Mouse (Mus musculus): ENCODE results near the gene Vma21. TPM values are rescaled to one million over a fixed set of nuclear protein-coding genes. Genes with fewer than 3 reads are reported as not detected.

Gene Vma21
- polyA plus RNA-seq, 1 experiment from 2014 or later: 43.4 TPM

GRCm38 (mm10) chrX:71846696-71847095 lies 31.0 kb downstream of the Vma21 start:
- Histone ChIP-seq H3K27me3 (ENCODE audit: control insufficient read depth, insufficient read depth, low read length) (no peaks in the 10 kb centered on the region), H3K4me1 (ENCODE audit: control insufficient read depth, insufficient read depth, low read length) (no peaks in the 10 kb centered on the region), H3K9ac (ENCODE audit: low read length) (no peak overlapping the region), H3K4me3 (ENCODE audit: low read depth, low read length) (no peak overlapping the region), H3K4me2 (no peak overlapping the region), H3K27ac (ENCODE audit: low read depth, low read length) (no peak overlapping the region), H3K36me3 (ENCODE audit: control insufficient read depth, insufficient read depth, low read length) (no peaks in the 10 kb centered on the region), H3K9me3 (ENCODE audit: control insufficient read depth, low read length) (no peaks in the 10 kb centered on the region)
- no peak for DNase-seq (ENCODE audit: low spot score, missing footprints)
- WGBS: 94% methylated on average over 4 of the region's 4 CpGs
- no peak for ATAC-seq (ENCODE audit: low FRiP score)

GRCm38 (mm10) chrX:71853798-71854197 lies 38.1 kb downstream of the Vma21 start:
- no peak for DNase-seq (ENCODE audit: low spot score, missing footprints)

More at GRCm38 (mm10) chrX:71853798-71854197, 38.1 kb downstream of the Vma21 start:
- no peak overlapping the region for H3K4me2 ChIP-seq
- no peak overlapping the region for H3K9ac ChIP-seq (ENCODE audit: low read length)
- H3K27ac ChIP-seq (ENCODE audit: low read depth, low read length): no peak overlapping the region
- H3K36me3 ChIP-seq (ENCODE audit: control insufficient read depth, insufficient read depth, low read length): no peaks in the 10 kb centered on the region
- no peaks in the 10 kb centered on the region for H3K4me1 ChIP-seq (ENCODE audit: control insufficient read depth, insufficient read depth, low read length)
- ATAC-seq (ENCODE audit: low FRiP score): no peak
- H3K4me3 ChIP-seq (ENCODE audit: low read depth, low read length): no peak overlapping the region
- no peaks in the 10 kb centered on the region for H3K9me3 ChIP-seq (ENCODE audit: control insufficient read depth, low read length)
- no peaks in the 10 kb centered on the region for H3K27me3 ChIP-seq (ENCODE audit: control insufficient read depth, insufficient read depth, low read length)

Other genes starting within 250 kb of the Vma21 start
- 3.1 and 3.4 TPM in 2 replicates for gene Gpr50, start 152.3 kb upstream of the Vma21 start, polyA plus RNA-seq (2014; fragmentation: Nextera tagmentation; extraction: Ambion mirVana)
- 0.62 TPM in 1 of 2 replicates, not detected in the other for gene Gm1141, start 105.1 kb downstream of the Vma21 start, polyA plus RNA-seq (2014; fragmentation: Nextera tagmentation; extraction: Ambion mirVana)
- 6.6 and 8.4 TPM in 2 replicates for gene Prrg3, start 146.7 kb downstream of the Vma21 start, polyA plus RNA-seq (2014; fragmentation: Nextera tagmentation; extraction: Ambion mirVana)
- not detected in 2 replicates for gene Fate1, start 157.1 kb downstream of the Vma21 start, polyA plus RNA-seq (2014; fragmentation: Nextera tagmentation; extraction: Ambion mirVana)
- 0.08 and 0.11 TPM in 2 replicates for gene Cnga2, start 175.9 kb downstream of the Vma21 start, polyA plus RNA-seq (2014; fragmentation: Nextera tagmentation; extraction: Ambion mirVana)

Data from midbrain, embryonic 11.5 days (tissue).